Mouse (Mus musculus): ENCODE results near the gene Ano10.

GRCm38 (mm10) chr9:122143219-122143618 is 151.0 kb downstream of the Ano10 start:
- TF ChIP-seq GATA1 (IDR thresholded peaks at IDR 0.05; ENCODE audit: borderline replicate concordance, low read length) (no peak), FLI1 (IDR thresholded peaks at IDR 0.05; ENCODE audit: low read length) (no peak)

All from megakaryocyte, embryonic 14.5 days (primary cell).